Mouse (Mus musculus): Measurements from ENCODE around the gene Mybphl. TPM values are rescaled to one million over a fixed set of nuclear protein-coding genes. Genes with fewer than 3 reads are reported as not detected.
A peak's percentile ranks its signal among the peaks of the same experiment; 100 is the strongest.

Mybphl gene
- polyA plus RNA-seq (2015; fragmentation: Nextera tagmentation; extraction: Ambion mirVana) = 5.6 and 7.1 TPM in 2 replicates

- DNase-seq (ENCODE audit: low spot score) (no peak), ATAC-seq (peak; percentile 26)
- Histone ChIP-seq H3K27ac (ENCODE audit: low read length) (no peak within 1 kb of the TSS), H3K9me3 (ENCODE audit: low read length) (no peaks in the 10 kb centered on the region), H3K4me3 (ENCODE audit: low read depth, low read length) (no peak within 1 kb of the TSS), H3K36me3 (ENCODE audit: insufficient read depth, low read length) (no peaks in the 10 kb centered on the region), H3K4me1 (ENCODE audit: insufficient read depth, low read depth, low read length) (peaks cover 5% of the 10 kb centered on the region; the same call in 1 of the 2 replicates), H3K4me2 (replicated peaks; ENCODE audit: low read depth, low read length) (no peak within 1 kb of the TSS), H3K27me3 (replicated peaks; ENCODE audit: insufficient read depth, low read length) (no peaks in the 10 kb centered on the region), H3K9ac (replicated peaks; ENCODE audit: low read depth) (no peak within 1 kb of the TSS)
- WGBS = 53% methylated on average over 9 of the region's 9 CpGs
- TF ChIP-seq CTCF (IDR thresholded peaks at IDR 0.05) = no peak
- TF ChIP-seq EP300 (IDR thresholded peaks at IDR 0.05) = no peak
Measured at GRCm38 (mm10) chr3:108364270-108364995, at the start of gene Mybphl. Mybphl (plus strand) TSS chr3:108364911.

- 70% methylated on average over 2 of the region's 2 CpGs for WGBS
- no peaks in the 10 kb centered on the region for H3K9me3 ChIP-seq (ENCODE audit: low read length)
- ATAC-seq (no peak), DNase-seq (ENCODE audit: low spot score) (no peak)
- H3K27me3 ChIP-seq (replicated peaks; ENCODE audit: insufficient read depth, low read length) = no peaks in the 10 kb centered on the region
- no peaks in the 10 kb centered on the region for H3K36me3 ChIP-seq (ENCODE audit: insufficient read depth, low read length)
- H3K4me3 ChIP-seq (ENCODE audit: low read depth, low read length) = no peak overlapping the region
- H3K9ac ChIP-seq (replicated peaks; ENCODE audit: low read depth) = no peak overlapping the region
- H3K27ac ChIP-seq (ENCODE audit: low read length) = no peak overlapping the region
- TF ChIP-seq CTCF (IDR thresholded peaks at IDR 0.05) (no peak), EP300 (IDR thresholded peaks at IDR 0.05) (no peak)
- H3K4me1 ChIP-seq (ENCODE audit: insufficient read depth, low read depth, low read length) = no peaks in the 10 kb centered on the region
- no peak overlapping the region for H3K4me2 ChIP-seq (replicated peaks; ENCODE audit: low read depth, low read length)
Measured at GRCm38 (mm10) chr3:108318517-108318916, 46.2 kb upstream of the Mybphl start.

GRCm38 (mm10) chr3:108321671-108322070 is 43.0 kb upstream of the Mybphl start:
- H3K4me3 ChIP-seq (ENCODE audit: low read depth, low read length) = no peak overlapping the region
- H3K27ac ChIP-seq (ENCODE audit: low read length) = no peak overlapping the region
- DNase-seq (ENCODE audit: low spot score) = peak; percentile 48
- 61% methylated on average over 4 of the region's 4 CpGs for WGBS
- no peak for TF ChIP-seq EP300 (IDR thresholded peaks at IDR 0.05)
- no peak for TF ChIP-seq CTCF (IDR thresholded peaks at IDR 0.05)
- no peak overlapping the region for H3K9ac ChIP-seq (replicated peaks; ENCODE audit: low read depth)
- H3K4me1 ChIP-seq (ENCODE audit: insufficient read depth, low read depth, low read length) = no peaks in the 10 kb centered on the region
- H3K9me3 ChIP-seq (ENCODE audit: low read length) = no peaks in the 10 kb centered on the region
- no peaks in the 10 kb centered on the region for H3K27me3 ChIP-seq (replicated peaks; ENCODE audit: insufficient read depth, low read length)
- no peak overlapping the region for H3K4me2 ChIP-seq (replicated peaks; ENCODE audit: low read depth, low read length)
- no peaks in the 10 kb centered on the region for H3K36me3 ChIP-seq (ENCODE audit: insufficient read depth, low read length)
- ATAC-seq = no peak

- WGBS = 72% methylated on average over 4 of the region's 4 CpGs
- 0 out of 2 replicates have a peak, but pooled peaks cover under 1% of the 10 kb centered on the region for H3K4me1 ChIP-seq (ENCODE audit: insufficient read depth, low read depth, low read length)
- H3K9me3 ChIP-seq (ENCODE audit: low read length) = no peaks in the 10 kb centered on the region
- H3K27ac ChIP-seq (ENCODE audit: low read length) = no peak overlapping the region
- no peak overlapping the region for H3K9ac ChIP-seq (replicated peaks; ENCODE audit: low read depth)
- ATAC-seq (no peak), DNase-seq (ENCODE audit: low spot score) (no peak)
- H3K27me3 ChIP-seq (replicated peaks; ENCODE audit: insufficient read depth, low read length) = no peaks in the 10 kb centered on the region
- no peak overlapping the region for H3K4me2 ChIP-seq (replicated peaks; ENCODE audit: low read depth, low read length)
- no peak overlapping the region for H3K4me3 ChIP-seq (ENCODE audit: low read depth, low read length)
- TF ChIP-seq EP300 (IDR thresholded peaks at IDR 0.05) (no peak), CTCF (IDR thresholded peaks at IDR 0.05) (no peak)
- no peaks in the 10 kb centered on the region for H3K36me3 ChIP-seq (ENCODE audit: insufficient read depth, low read length)
Measured at GRCm38 (mm10) chr3:108322136-108322535, 42.6 kb upstream of the Mybphl start.

GRCm38 (mm10) chr3:108322962-108323361 is 41.7 kb upstream of the Mybphl start:
- Histone ChIP-seq H3K27me3 (replicated peaks; ENCODE audit: insufficient read depth, low read length) (no peaks in the 10 kb centered on the region), H3K9ac (replicated peaks; ENCODE audit: low read depth) (no peak overlapping the region), H3K36me3 (ENCODE audit: insufficient read depth, low read length) (no peaks in the 10 kb centered on the region), H3K27ac (ENCODE audit: low read length) (no peak overlapping the region), H3K4me1 (ENCODE audit: insufficient read depth, low read depth, low read length) (0 out of 2 replicates have a peak, but pooled peaks cover 6% of the 10 kb centered on the region), H3K4me3 (ENCODE audit: low read depth, low read length) (no peak overlapping the region), H3K4me2 (replicated peaks; ENCODE audit: low read depth, low read length) (no peak overlapping the region), H3K9me3 (ENCODE audit: low read length) (no peaks in the 10 kb centered on the region)
- DNase-seq (ENCODE audit: low spot score) = no peak
- ATAC-seq = no peak
- TF ChIP-seq EP300 (IDR thresholded peaks at IDR 0.05) (no peak), CTCF (IDR thresholded peaks at IDR 0.05) (no peak)
- WGBS = 89% methylated on average over 3 of the region's 3 CpGs

- Histone ChIP-seq H3K27ac (ENCODE audit: low read length) (no peak overlapping the region), H3K4me3 (ENCODE audit: low read depth, low read length) (no peak overlapping the region), H3K36me3 (ENCODE audit: insufficient read depth, low read length) (no peaks in the 10 kb centered on the region), H3K9me3 (ENCODE audit: low read length) (no peaks in the 10 kb centered on the region), H3K4me1 (ENCODE audit: insufficient read depth, low read depth, low read length) (0 out of 2 replicates have a peak, but pooled peaks cover 6% of the 10 kb centered on the region), H3K27me3 (replicated peaks; ENCODE audit: insufficient read depth, low read length) (no peaks in the 10 kb centered on the region), H3K4me2 (replicated peaks; ENCODE audit: low read depth, low read length) (no peak overlapping the region), H3K9ac (replicated peaks; ENCODE audit: low read depth) (no peak overlapping the region)
- no peak for ATAC-seq
- DNase-seq (ENCODE audit: low spot score) = no peak
- TF ChIP-seq EP300 (IDR thresholded peaks at IDR 0.05) (no peak), CTCF (IDR thresholded peaks at IDR 0.05) (no peak)
- WGBS = 74% methylated on average over 4 of the region's 4 CpGs
Measured at GRCm38 (mm10) chr3:108324837-108325236, 39.9 kb upstream of the Mybphl start.

Measured in lung, postnatal 0 days (tissue).